Mouse (Mus musculus) right cerebral cortex, adult 18-20 months (tissue): ENCODE results near the gene Krtap7-1.
A peak's percentile ranks its signal among the peaks of the same experiment; 100 is the strongest.

ENCODE experiments used
- DNase-seq: peaks from one replicate; pipeline ENCODE4 v3.0.0; 2022; ENCODE audit warnings: mixed read lengths

Gene Krtap7-1

GRCm38 (mm10) chr16:89508223-89508622, at the start of gene Krtap7-1:
Gene Krtap7-1 (minus strand): TSS chr16:89508323.
- DNase-seq = no peak

- DNase-seq = no peak
Observed at GRCm38 (mm10) chr16:89550298-89550697, 42.2 kb upstream of the Krtap7-1 start.

- DNase-seq = no peak
Observed at GRCm38 (mm10) chr16:89538031-89538484, 29.9 kb upstream of the Krtap7-1 start.

- DNase-seq = no peak
Observed at GRCm38 (mm10) chr16:89537349-89537748, 29.2 kb upstream of the Krtap7-1 start.

DNA sequence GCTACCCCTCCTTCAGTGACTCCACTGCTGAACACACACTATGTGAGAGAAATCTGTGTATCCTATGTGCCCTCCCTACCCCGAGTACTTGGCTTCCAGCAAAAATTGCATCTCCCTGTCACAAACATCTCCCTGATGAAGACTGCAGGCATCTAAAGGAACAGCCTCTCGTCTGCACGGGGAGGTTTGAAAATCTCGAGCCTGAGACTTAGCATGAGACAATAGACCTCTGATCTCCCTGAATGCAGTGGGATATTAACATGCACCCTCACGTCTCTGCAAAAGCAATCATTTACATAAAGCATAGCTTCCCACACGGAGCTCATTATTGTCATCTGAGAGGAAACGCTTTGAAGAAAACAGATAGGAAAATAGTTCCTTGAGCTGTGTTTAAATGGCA, 22.4 kb upstream of the Krtap7-1 start:
- DNase-seq = no peak

DNA sequence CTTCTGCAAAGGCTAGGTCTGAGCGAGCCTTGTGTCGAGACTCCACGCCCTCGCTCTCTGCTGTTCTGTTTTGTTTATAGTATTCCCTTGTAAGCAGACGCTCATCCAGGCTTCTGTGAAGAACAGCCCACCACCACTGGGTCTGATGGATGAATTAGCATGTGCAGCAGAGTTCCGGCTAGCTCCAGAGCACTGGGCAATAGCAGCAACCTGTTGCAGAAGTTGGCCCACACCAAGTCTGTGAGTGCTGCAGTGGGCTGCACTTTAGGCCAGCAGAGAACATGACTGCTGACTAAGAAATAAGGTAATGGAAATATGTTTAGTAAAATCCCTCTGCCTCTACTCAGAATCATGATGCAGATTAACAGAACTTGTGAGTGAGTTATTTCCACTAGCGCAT, 21.7 kb upstream of the Krtap7-1 start:
- DNase-seq = no peak

DNA sequence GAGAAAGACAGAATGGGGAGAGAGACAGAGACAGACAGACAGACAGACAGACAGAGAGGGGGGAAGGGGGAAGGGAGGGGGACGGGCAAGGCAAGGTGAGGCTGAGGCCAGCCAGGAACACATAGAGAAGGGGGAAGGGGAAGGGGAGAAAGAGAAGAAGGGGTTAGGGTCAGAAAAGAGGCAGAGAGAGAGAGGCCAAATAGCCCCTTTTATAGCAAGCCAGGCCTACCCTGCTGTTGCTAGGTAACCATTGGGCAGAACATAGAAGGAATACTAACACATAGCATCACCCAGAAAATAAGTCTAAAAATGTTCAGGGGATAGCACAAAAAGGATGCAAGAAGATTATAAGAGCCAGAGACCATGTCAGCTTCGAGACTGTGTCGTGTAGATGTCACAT, 20.3 kb upstream of the Krtap7-1 start:
- no peak for DNase-seq

DNA sequence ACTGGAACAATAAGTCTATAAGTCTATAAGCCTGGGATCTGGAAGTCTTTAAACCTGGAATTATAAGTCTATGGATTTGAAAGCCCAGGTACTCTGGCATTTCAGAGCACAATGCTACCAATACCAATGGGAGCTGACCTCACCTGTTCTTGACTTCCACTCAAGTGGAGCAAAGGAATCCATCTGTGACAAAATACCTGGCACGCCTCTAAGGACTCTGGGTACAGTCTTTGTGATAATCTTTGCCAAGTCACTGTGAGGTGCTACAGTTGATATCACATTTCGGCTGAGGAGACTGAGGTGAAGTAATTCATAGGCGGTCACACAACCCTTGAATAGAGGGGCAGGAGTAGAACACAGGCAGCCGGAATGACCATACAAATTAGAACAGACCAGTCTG, 12.9 kb upstream of the Krtap7-1 start:
- no peak for DNase-seq

DNA sequence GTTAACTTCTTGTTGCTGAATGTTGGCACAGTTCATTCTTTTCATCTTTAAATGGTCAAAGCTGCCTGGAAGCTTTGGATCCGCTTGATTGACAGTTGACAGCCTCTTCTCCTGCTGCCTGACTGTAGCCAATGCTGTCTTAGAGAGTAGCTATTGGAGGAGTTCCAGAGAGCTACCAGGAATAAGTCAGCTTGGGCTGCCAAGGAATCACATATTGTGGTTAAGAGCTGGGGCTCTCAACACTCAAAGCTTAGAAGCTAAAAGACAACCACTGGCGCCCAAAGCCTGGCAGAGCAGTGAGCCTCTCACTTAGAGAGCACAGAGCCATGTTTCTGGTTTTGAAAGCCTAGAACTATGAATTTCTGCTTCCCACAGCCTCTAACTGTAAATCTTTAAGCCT, 12.4 kb upstream of the Krtap7-1 start:
- no peak for DNase-seq

DNA sequence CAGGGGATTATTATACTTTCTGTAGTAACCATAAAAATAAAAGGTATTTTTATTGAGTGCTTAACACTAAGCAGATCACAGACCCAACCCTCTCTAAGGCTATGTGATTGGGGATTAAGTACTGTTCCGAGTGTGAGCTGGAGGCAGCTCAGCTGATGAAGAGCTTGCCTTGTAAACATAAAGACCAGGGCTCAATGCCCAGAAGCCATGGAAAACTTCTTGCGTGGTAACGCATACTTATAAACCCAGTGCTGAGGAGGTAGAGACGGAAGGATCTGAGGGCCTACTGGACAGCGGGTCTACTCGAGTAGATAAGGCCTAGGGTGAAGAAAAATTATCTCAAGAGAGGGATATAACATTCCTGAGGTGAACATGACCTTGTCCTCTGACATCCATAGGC, 12.0 kb upstream of the Krtap7-1 start:
- no peak for DNase-seq

- peak; percentile 14 for DNase-seq
Observed at GRCm38 (mm10) chr16:89517635-89518034, 9.5 kb upstream of the Krtap7-1 start.

GRCm38 (mm10) chr16:89513431-89513830, 5.3 kb upstream of the Krtap7-1 start:
- no peak for DNase-seq

- DNase-seq = no peak
Observed at GRCm38 (mm10) chr16:89503571-89503970, 4.6 kb downstream of the Krtap7-1 start.

DNA sequence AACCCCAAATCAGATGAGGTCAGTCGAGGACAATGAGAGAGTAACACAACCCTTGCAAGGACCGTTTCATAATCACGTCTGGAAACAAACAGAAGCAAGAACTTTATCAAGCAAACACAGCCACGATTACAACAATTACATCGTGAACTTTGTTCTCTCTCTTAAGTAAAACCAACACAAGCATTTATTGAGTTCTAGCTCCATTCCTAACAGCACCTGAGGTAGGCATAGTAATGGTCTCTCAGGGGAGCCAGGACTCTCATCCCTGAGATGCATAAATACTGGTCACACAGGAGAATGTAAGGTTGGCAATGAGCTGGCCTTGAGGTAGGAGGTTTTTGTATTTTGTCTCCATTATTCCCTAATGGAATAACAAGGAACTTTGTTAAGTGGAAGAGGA, 6.3 kb downstream of the Krtap7-1 start:
- no peak for DNase-seq

DNA sequence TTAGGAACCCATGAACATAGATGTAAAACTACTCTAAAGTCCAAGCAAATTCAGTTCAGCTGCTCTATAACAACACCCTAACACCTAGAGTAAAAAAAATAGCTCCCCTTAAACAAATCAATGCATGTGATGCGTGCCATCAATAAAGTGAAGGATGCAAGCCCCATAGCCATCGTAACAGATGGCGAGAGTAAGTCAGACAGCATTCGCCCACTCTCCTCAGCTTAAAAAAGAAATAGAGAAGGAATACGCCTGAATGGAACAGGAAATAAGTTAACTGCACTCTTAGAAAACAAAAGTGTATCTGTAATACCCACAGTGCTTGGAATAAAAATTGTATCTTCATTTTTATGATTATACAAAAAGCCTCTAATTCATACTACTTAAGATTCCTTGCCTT, 11.1 kb downstream of the Krtap7-1 start:
- peak; percentile 39 for DNase-seq

DNA sequence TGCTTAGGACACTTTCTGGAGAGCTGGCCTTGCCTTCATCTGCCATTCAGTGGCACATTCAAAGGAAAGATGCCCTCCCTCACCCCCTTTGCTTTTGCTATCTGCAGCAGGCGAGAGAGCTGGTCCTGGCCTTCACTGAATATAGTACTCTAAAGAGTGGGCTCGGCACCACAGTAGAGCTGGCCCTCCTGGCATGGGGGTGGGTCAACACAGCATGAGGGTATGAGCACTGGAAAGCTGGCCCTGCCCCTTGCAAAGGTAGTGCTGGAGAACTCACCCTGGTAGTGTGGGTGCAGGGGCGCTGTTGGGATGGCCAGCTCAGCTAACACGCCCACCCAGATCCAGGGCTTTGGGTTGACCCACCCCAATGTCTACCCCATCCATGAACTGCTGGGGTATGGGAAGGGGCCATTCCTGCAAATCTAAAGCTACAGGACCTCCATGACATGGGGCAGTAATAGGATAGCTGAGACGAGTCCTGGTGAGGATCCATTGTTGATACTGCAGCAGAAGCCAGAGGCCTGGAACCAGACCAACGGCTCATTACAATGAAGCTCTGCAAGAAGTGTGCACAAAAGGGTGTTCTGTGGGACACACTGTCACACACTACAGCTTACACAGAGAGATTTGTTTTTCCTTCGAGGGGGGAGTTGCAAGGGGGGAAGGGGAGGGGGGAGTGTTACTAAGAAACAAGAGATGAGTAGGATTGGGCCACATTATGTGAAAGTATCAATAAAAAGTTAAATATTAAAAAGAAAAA, 12.5 kb downstream of the Krtap7-1 start:
- no peak for DNase-seq

DNA sequence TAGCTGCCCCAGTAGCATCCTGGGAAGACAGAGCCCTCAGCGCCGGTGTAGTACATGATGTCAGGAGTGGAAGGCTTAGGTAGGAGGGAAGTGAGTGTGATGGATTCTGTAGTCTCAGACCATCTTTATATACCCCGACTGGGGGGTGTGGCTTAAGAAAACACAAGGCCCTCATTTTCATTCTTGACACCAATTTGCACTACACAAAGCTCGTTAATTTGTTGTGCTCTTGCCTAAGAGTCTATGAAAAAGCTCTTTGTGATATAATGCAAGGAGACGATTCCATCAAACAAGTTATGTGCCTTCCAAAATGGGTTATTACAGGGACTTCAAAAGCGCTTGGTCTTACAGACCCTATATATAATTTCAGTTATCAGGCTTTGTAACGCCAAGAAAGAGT, 20.3 kb downstream of the Krtap7-1 start, which contains the start of gene Krtap8-1:
Krtap8-1 (minus strand) TSS at position 101 of the 400 bp plus-strand sequence.
- no peak for DNase-seq

DNA sequence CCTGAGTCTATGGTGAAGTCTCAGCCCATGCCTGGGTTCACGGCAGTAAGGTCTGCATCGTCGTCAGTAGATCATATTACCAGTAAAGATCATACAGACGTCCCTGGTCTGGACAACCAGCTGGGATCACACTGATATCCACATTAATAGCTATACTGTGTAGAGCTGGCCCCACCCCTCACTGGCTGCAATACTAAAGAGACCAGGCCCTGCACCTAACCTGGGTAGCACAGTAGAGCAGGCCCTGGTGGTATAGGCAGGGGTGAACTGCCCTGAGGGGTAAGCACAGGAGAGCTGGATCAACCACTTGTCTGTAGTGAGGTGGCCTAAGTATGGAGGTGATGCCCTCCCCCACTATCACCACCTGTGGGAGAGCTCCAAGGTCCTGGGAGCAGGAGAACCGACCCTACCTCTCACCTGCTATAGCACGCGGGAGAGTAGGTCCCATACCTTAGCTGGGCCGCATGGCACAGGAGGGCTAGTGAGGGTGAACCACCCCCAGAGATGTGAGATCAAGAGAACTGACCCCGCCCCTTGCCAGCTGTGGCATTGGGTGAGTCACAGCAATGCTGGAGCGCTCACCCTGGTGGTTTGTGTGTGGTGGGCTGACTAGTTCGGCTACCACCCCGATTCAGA, 30.3 kb downstream of the Krtap7-1 start:
- no peak for DNase-seq

DNA sequence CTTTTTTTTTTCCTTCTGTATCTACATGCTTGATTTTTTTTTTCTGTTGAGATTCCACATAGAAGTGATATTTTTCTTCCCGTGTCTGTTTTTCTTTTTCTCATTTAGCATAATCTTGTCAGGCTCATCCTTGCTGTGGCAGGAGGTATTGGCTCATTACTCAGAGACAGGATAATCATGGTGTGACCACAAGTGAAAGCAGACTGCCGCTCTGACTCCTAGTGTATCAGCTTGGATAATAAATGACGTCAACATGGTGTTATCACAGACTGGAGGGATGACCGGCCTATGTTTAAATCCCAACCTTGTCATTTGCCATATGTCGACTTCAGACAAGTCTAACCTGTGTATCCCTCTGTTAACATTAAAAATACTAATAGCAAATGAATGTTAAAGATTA, 46.9 kb downstream of the Krtap7-1 start:
- no peak for DNase-seq
